Mouse (Mus musculus) cerebellum, adult 2 months (tissue): ENCODE measurements around the gene Crebrf.

ENCODE experiments used
- CTCF ChIP-seq: fragments of 200-500 bp; IDR thresholded peaks from 2 replicates; pipeline ENCODE4 v1.5.1; 2011; ENCODE audit warnings: low read depth, mild to moderate bottlenecking, control low read depth, low read length, moderate library complexity, borderline replicate concordance; ENCODE audit not compliant: insufficient read depth
- POLR2A ChIP-seq: fragments of 200-500 bp; IDR thresholded peaks from 2 replicates; pipeline ENCODE4 v1.6.1; 2011; ENCODE audit warnings: low read length, control low read depth, borderline replicate concordance; ENCODE audit not compliant: insufficient read depth

- TF ChIP-seq POLR2A = no peak
- no peak for TF ChIP-seq CTCF
These were observed 110.7 kb downstream of the Crebrf start for GRCm38 (mm10) chr17:26826131-26826530.
